Mouse (Mus musculus) midbrain, embryonic 13.5 days (tissue): ENCODE measurements at regions not wholly inside any gene's neighbourhood (a gene's known extent, or its start where the extent isn't known, plus 50 kb on each side); places are given as distances from the start of the nearest gene placed in this dataset.
"Not testable (repeated sequence)": the region's sequence is repeated elsewhere in the genome, so short reads cannot be mapped to it uniquely, and the experiment has no call there.

Experiments used
- ATAC-seq: fragments of 200-750 bp; cut with Nextera tagmentation; 2 replicates; pipeline ENCODE4 v1.8.0; 2017; ENCODE audit warnings: mild to moderate bottlenecking, moderate TSS enrichment, moderate library complexity
- H3K27ac ChIP-seq: fragments of 300-500 bp; sonication (generic); 2 replicates; pipeline ENCODE4 v1.5.1; 2015; ENCODE audit warnings: inconsistent platforms, mild to moderate bottlenecking, moderate library complexity
- H3K27me3 ChIP-seq: fragments of 300-500 bp; sonication (generic); 2 replicates; pipeline ENCODE4 v1.6.1; 2015; ENCODE audit warnings: mild to moderate bottlenecking, inconsistent platforms
- H3K36me3 ChIP-seq: fragments of 300-500 bp; sonication (generic); 2 replicates; pipeline ENCODE4 v1.6.1; 2015; ENCODE audit warnings: mild to moderate bottlenecking, inconsistent platforms
- H3K4me1 ChIP-seq: fragments of 300-500 bp; sonication (generic); replicated peaks from 2 replicates; pipeline ENCODE4 v1.6.1; 2015; ENCODE audit warnings: inconsistent platforms
- H3K4me2 ChIP-seq: fragments of 300-500 bp; sonication (generic); replicated peaks from 2 replicates; pipeline ENCODE4 v1.6.1; 2015; ENCODE audit warnings: moderate library complexity, mild to moderate bottlenecking, inconsistent platforms
- H3K4me3 ChIP-seq: fragments of 300-500 bp; sonication (generic); replicated peaks from 2 replicates; pipeline ENCODE4 v1.5.1; 2015; ENCODE audit warnings: mild to moderate bottlenecking, inconsistent platforms
- H3K9ac ChIP-seq: fragments of 300-500 bp; sonication (generic); replicated peaks from 2 replicates; pipeline ENCODE4 v1.6.1; 2015; ENCODE audit warnings: mild to moderate bottlenecking, inconsistent platforms
- H3K9me3 ChIP-seq: fragments of 300-500 bp; sonication (generic); 2 replicates; pipeline ENCODE4 v1.6.1; 2016; ENCODE audit warnings: mild to moderate bottlenecking, inconsistent platforms
- WGBS: fragments of 180-500 bp; shearing (Covaris S2); methylation state at CpG from one replicate; pipeline ENCODE4 v1.1.7; 2015; 5-methylcytosine and 5-hydroxymethylcytosine counted together

GRCm38 (mm10) chr8:102024472-102024871 lies 761.0 kb downstream of the Cdh11 start:
- Histone ChIP-seq H3K9ac (no peak overlapping the region), H3K27ac (no peak overlapping the region), H3K4me1 (no peaks in the 10 kb centered on the region), H3K4me2 (no peak overlapping the region), H3K9me3 (no peaks in the 10 kb centered on the region), H3K4me3 (no peak overlapping the region), H3K36me3 (no peaks in the 10 kb centered on the region), H3K27me3 (no peaks in the 10 kb centered on the region)
- no peak for ATAC-seq
- WGBS = 96% methylated on average over 1 of the region's 1 CpGs

GRCm38 (mm10) chr8:102017776-102018175 lies 767.7 kb downstream of the Cdh11 start:
- H3K27ac ChIP-seq = no peak overlapping the region
- H3K36me3 ChIP-seq = no peaks in the 10 kb centered on the region
- H3K27me3 ChIP-seq = no peaks in the 10 kb centered on the region
- no peak overlapping the region for H3K4me2 ChIP-seq
- no peak for ATAC-seq
- no peaks in the 10 kb centered on the region for H3K9me3 ChIP-seq
- H3K4me3 ChIP-seq = no peak overlapping the region
- 76% methylated on average over 2 of the region's 2 CpGs for WGBS
- no peaks in the 10 kb centered on the region for H3K4me1 ChIP-seq
- no peak overlapping the region for H3K9ac ChIP-seq

GRCm38 (mm10) chr8:102000326-102001016 lies 785.0 kb downstream of the Cdh11 start:
- no peaks in the 10 kb centered on the region for H3K9me3 ChIP-seq
- no peaks in the 10 kb centered on the region for H3K4me1 ChIP-seq
- H3K4me2 ChIP-seq = no peak overlapping the region
- ATAC-seq = no peak
- no peaks in the 10 kb centered on the region for H3K27me3 ChIP-seq
- H3K9ac ChIP-seq = no peak overlapping the region
- H3K36me3 ChIP-seq = no peaks in the 10 kb centered on the region
- 78% methylated on average over 4 of the region's 4 CpGs for WGBS
- no peak overlapping the region for H3K4me3 ChIP-seq
- H3K27ac ChIP-seq = no peak overlapping the region

- not testable (repeated sequence) for H3K4me2 ChIP-seq, ATAC-seq, H3K27me3 ChIP-seq, H3K36me3 ChIP-seq, H3K9ac ChIP-seq, H3K27ac ChIP-seq, H3K4me1 ChIP-seq, H3K9me3 ChIP-seq, H3K4me3 ChIP-seq
- 64% methylated on average over 2 of the region's 2 CpGs for WGBS
Observed at GRCm38 (mm10) chr8:101996761-101997160, 788.7 kb downstream of the Cdh11 start.

- no peaks in the 10 kb centered on the region for H3K27me3 ChIP-seq
- H3K4me3 ChIP-seq = no peak overlapping the region
- no peak for ATAC-seq
- H3K36me3 ChIP-seq = no peaks in the 10 kb centered on the region
- H3K9ac ChIP-seq = no peak overlapping the region
- WGBS = 84% methylated on average over 2 of the region's 2 CpGs
- no peaks in the 10 kb centered on the region for H3K4me1 ChIP-seq
- no peaks in the 10 kb centered on the region for H3K9me3 ChIP-seq
- H3K4me2 ChIP-seq = no peak overlapping the region
- H3K27ac ChIP-seq = no peak overlapping the region
Observed at GRCm38 (mm10) chr8:101956832-101957231, 828.6 kb downstream of the Cdh11 start.

- no peak overlapping the region for H3K27ac ChIP-seq
- no peak overlapping the region for H3K4me3 ChIP-seq
- no peaks in the 10 kb centered on the region for H3K27me3 ChIP-seq
- ATAC-seq = no peak
- no peak overlapping the region for H3K9ac ChIP-seq
- H3K36me3 ChIP-seq = no peaks in the 10 kb centered on the region
- WGBS = 68% methylated on average over 2 of the region's 2 CpGs
- H3K4me1 ChIP-seq = no peaks in the 10 kb centered on the region
- H3K9me3 ChIP-seq = no peaks in the 10 kb centered on the region
- no peak overlapping the region for H3K4me2 ChIP-seq
Observed at GRCm38 (mm10) chr8:101950599-101950998, 834.8 kb downstream of the Cdh11 start.

GRCm38 (mm10) chr8:101937859-101938258 lies 847.6 kb downstream of the Cdh11 start:
- WGBS = 72% methylated on average over 2 of the region's 2 CpGs
- Histone ChIP-seq H3K9me3 (no peaks in the 10 kb centered on the region), H3K27ac (no peak overlapping the region), H3K4me1 (no peaks in the 10 kb centered on the region), H3K9ac (no peak overlapping the region), H3K36me3 (no peaks in the 10 kb centered on the region), H3K4me3 (no peak overlapping the region), H3K4me2 (no peak overlapping the region), H3K27me3 (no peaks in the 10 kb centered on the region)
- ATAC-seq = no peak

- H3K9me3 ChIP-seq = no peaks in the 10 kb centered on the region
- H3K4me1 ChIP-seq = no peaks in the 10 kb centered on the region
- WGBS = 97% methylated on average over 1 of the region's 1 CpGs
- H3K9ac ChIP-seq = no peak overlapping the region
- H3K27me3 ChIP-seq = no peaks in the 10 kb centered on the region
- no peak overlapping the region for H3K27ac ChIP-seq
- no peak overlapping the region for H3K4me3 ChIP-seq
- ATAC-seq = no peak
- no peak overlapping the region for H3K4me2 ChIP-seq
- H3K36me3 ChIP-seq = no peaks in the 10 kb centered on the region
Observed at GRCm38 (mm10) chr8:101913665-101914064, 871.8 kb downstream of the Cdh11 start.
